Mouse (Mus musculus): ENCODE results near the gene Cfap58. TPM values are rescaled to one million over a fixed set of nuclear protein-coding genes. Genes with fewer than 3 reads are reported as not detected.

Gene Cfap58
- total and polyA plus RNA-seq, 2 experiments from 2014 or later, result 0.04 TPM; not detected in 1

- H3K4me1 ChIP-seq (ENCODE audit: control insufficient read depth, insufficient read depth), result peaks cover 6% of the 10 kb centered on the region; the same call in 1 of the 2 replicates
- H3K4me2 ChIP-seq (ENCODE audit: low read depth, low read length), result no peak overlapping the region
- no peak overlapping the region for H3K27ac ChIP-seq (ENCODE audit: low read depth)
- peaks cover 9% of the 10 kb centered on the region for H3K27me3 ChIP-seq (ENCODE audit: control insufficient read depth, insufficient read depth, low read length)
- no peaks in the 10 kb centered on the region for H3K36me3 ChIP-seq (replicated peaks; ENCODE audit: control insufficient read depth, insufficient read depth, low read length)
- no peaks in the 10 kb centered on the region for H3K9me3 ChIP-seq (replicated peaks; ENCODE audit: control insufficient read depth, low read length)
- ATAC-seq (ENCODE audit: insufficient read depth, low read depth) (no peak), DNase-seq (ENCODE audit: low spot score) (no peak)
- WGBS, result 77% methylated on average over 6 of the region's 6 CpGs
- TF ChIP-seq EP300 (IDR thresholded peaks at IDR 0.05; ENCODE audit: low read depth) (no peak), CTCF (IDR thresholded peaks at IDR 0.05; ENCODE audit: low read depth) (no peak)
- no peak overlapping the region for H3K4me3 ChIP-seq (ENCODE audit: low read depth, low read length)
- H3K9ac ChIP-seq (replicated peaks; ENCODE audit: low read depth, low read length), result no peak overlapping the region
Observed at GRCm38 (mm10) chr19:47935530-47935929, 1.9 kb upstream of the Cfap58 start.

GRCm38 (mm10) chr19:47936490-47936889, 985 bp upstream of the Cfap58 start:
- no peak for ATAC-seq (ENCODE audit: insufficient read depth, low read depth)
- H3K27me3 ChIP-seq (ENCODE audit: control insufficient read depth, insufficient read depth, low read length), result peaks cover 9% of the 10 kb centered on the region
- H3K9me3 ChIP-seq (replicated peaks; ENCODE audit: control insufficient read depth, low read length), result no peaks in the 10 kb centered on the region
- DNase-seq (ENCODE audit: low spot score), result no peak
- H3K4me2 ChIP-seq (ENCODE audit: low read depth, low read length), result no peak overlapping the region
- no peak overlapping the region for H3K4me3 ChIP-seq (ENCODE audit: low read depth, low read length)
- H3K9ac ChIP-seq (replicated peaks; ENCODE audit: low read depth, low read length), result no peak overlapping the region
- 85% methylated on average over 11 of the region's 11 CpGs for WGBS
- TF ChIP-seq EP300 (IDR thresholded peaks at IDR 0.05; ENCODE audit: low read depth) (no peak), CTCF (IDR thresholded peaks at IDR 0.05; ENCODE audit: low read depth) (no peak)
- no peak overlapping the region for H3K27ac ChIP-seq (ENCODE audit: low read depth)
- H3K4me1 ChIP-seq (ENCODE audit: control insufficient read depth, insufficient read depth), result peaks cover 6% of the 10 kb centered on the region; the same call in 1 of the 2 replicates
- H3K36me3 ChIP-seq (replicated peaks; ENCODE audit: control insufficient read depth, insufficient read depth, low read length), result no peaks in the 10 kb centered on the region

GRCm38 (mm10) chr19:47936938-47937337, 537 bp upstream of the Cfap58 start:
- DNase-seq (ENCODE audit: low spot score) (no peak), ATAC-seq (ENCODE audit: insufficient read depth, low read depth) (no peak)
- peaks cover 6% of the 10 kb centered on the region; the same call in 1 of the 2 replicates for H3K4me1 ChIP-seq (ENCODE audit: control insufficient read depth, insufficient read depth)
- H3K9ac ChIP-seq (replicated peaks; ENCODE audit: low read depth, low read length), result no peak overlapping the region
- peak overlapping the region; percentile 66 for H3K4me2 ChIP-seq (ENCODE audit: low read depth, low read length)
- H3K27me3 ChIP-seq (ENCODE audit: control insufficient read depth, insufficient read depth, low read length), result peaks cover 9% of the 10 kb centered on the region
- H3K4me3 ChIP-seq (ENCODE audit: low read depth, low read length), result 0 out of 2 replicates have a peak overlapping the region, but pooled peaks have one; percentile 42
- no peak for TF ChIP-seq EP300 (IDR thresholded peaks at IDR 0.05; ENCODE audit: low read depth)
- TF ChIP-seq CTCF (IDR thresholded peaks at IDR 0.05; ENCODE audit: low read depth), result no peak
- no peaks in the 10 kb centered on the region for H3K9me3 ChIP-seq (replicated peaks; ENCODE audit: control insufficient read depth, low read length)
- H3K36me3 ChIP-seq (replicated peaks; ENCODE audit: control insufficient read depth, insufficient read depth, low read length), result no peaks in the 10 kb centered on the region
- no peak overlapping the region for H3K27ac ChIP-seq (ENCODE audit: low read depth)
- WGBS, result 65% methylated on average over 9 of the region's 9 CpGs

- no peaks in the 10 kb centered on the region for H3K36me3 ChIP-seq (replicated peaks; ENCODE audit: control insufficient read depth, insufficient read depth, low read length)
- TF ChIP-seq EP300 (IDR thresholded peaks at IDR 0.05; ENCODE audit: low read depth) (no peak), CTCF (IDR thresholded peaks at IDR 0.05; ENCODE audit: low read depth) (no peak)
- no peak overlapping the region for H3K4me2 ChIP-seq (ENCODE audit: low read depth, low read length)
- DNase-seq (ENCODE audit: low spot score) (no peak), ATAC-seq (ENCODE audit: insufficient read depth, low read depth) (no peak)
- no peaks in the 10 kb centered on the region for H3K9me3 ChIP-seq (replicated peaks; ENCODE audit: control insufficient read depth, low read length)
- peaks cover 9% of the 10 kb centered on the region for H3K27me3 ChIP-seq (ENCODE audit: control insufficient read depth, insufficient read depth, low read length)
- WGBS, result 76% methylated on average over 6 of the region's 6 CpGs
- H3K27ac ChIP-seq (ENCODE audit: low read depth), result no peak overlapping the region
- H3K4me3 ChIP-seq (ENCODE audit: low read depth, low read length), result no peak overlapping the region
- peaks cover 6% of the 10 kb centered on the region; the same call in 1 of the 2 replicates for H3K4me1 ChIP-seq (ENCODE audit: control insufficient read depth, insufficient read depth)
- H3K9ac ChIP-seq (replicated peaks; ENCODE audit: low read depth, low read length), result no peak overlapping the region
Observed at GRCm38 (mm10) chr19:47939361-47939760, 1.9 kb downstream of the Cfap58 start.

GRCm38 (mm10) chr19:47946821-47947465, 9.5 kb downstream of the Cfap58 start:
- Histone ChIP-seq H3K4me1 (ENCODE audit: control insufficient read depth, insufficient read depth) (no peaks in the 10 kb centered on the region), H3K36me3 (replicated peaks; ENCODE audit: control insufficient read depth, insufficient read depth, low read length) (no peaks in the 10 kb centered on the region), H3K4me3 (ENCODE audit: low read depth, low read length) (peak overlapping the region; percentile 22), H3K27ac (ENCODE audit: low read depth) (no peak overlapping the region), H3K9ac (replicated peaks; ENCODE audit: low read depth, low read length) (no peak overlapping the region), H3K27me3 (ENCODE audit: control insufficient read depth, insufficient read depth, low read length) (no peaks in the 10 kb centered on the region), H3K4me2 (ENCODE audit: low read depth, low read length) (peak overlapping the region; percentile 53), H3K9me3 (replicated peaks; ENCODE audit: control insufficient read depth, low read length) (no peaks in the 10 kb centered on the region)
- TF ChIP-seq CTCF (IDR thresholded peaks at IDR 0.05; ENCODE audit: low read depth) (no peak), EP300 (IDR thresholded peaks at IDR 0.05; ENCODE audit: low read depth) (no peak)
- WGBS, result 41% methylated on average over 23 of the region's 23 CpGs
- DNase-seq (ENCODE audit: low spot score) (peak; percentile 15), ATAC-seq (ENCODE audit: insufficient read depth, low read depth) (no peak)

GRCm38 (mm10) chr19:47950946-47951345, 13.5 kb downstream of the Cfap58 start:
- no peak overlapping the region for H3K9ac ChIP-seq (replicated peaks; ENCODE audit: low read depth, low read length)
- no peak overlapping the region for H3K4me2 ChIP-seq (ENCODE audit: low read depth, low read length)
- DNase-seq (ENCODE audit: low spot score) (no peak), ATAC-seq (ENCODE audit: insufficient read depth, low read depth) (no peak)
- WGBS, result 79% methylated on average over 7 of the region's 7 CpGs
- H3K36me3 ChIP-seq (replicated peaks; ENCODE audit: control insufficient read depth, insufficient read depth, low read length), result no peaks in the 10 kb centered on the region
- TF ChIP-seq EP300 (IDR thresholded peaks at IDR 0.05; ENCODE audit: low read depth) (no peak), CTCF (IDR thresholded peaks at IDR 0.05; ENCODE audit: low read depth) (no peak)
- H3K9me3 ChIP-seq (replicated peaks; ENCODE audit: control insufficient read depth, low read length), result no peaks in the 10 kb centered on the region
- H3K27me3 ChIP-seq (ENCODE audit: control insufficient read depth, insufficient read depth, low read length), result 0 out of 2 replicates have a peak, but pooled peaks cover 3% of the 10 kb centered on the region
- no peaks in the 10 kb centered on the region for H3K4me1 ChIP-seq (ENCODE audit: control insufficient read depth, insufficient read depth)
- no peak overlapping the region for H3K4me3 ChIP-seq (ENCODE audit: low read depth, low read length)
- no peak overlapping the region for H3K27ac ChIP-seq (ENCODE audit: low read depth)
